11 mouse cellular contexts compared by ENCODE assay signal in the genomic region with DNA sequence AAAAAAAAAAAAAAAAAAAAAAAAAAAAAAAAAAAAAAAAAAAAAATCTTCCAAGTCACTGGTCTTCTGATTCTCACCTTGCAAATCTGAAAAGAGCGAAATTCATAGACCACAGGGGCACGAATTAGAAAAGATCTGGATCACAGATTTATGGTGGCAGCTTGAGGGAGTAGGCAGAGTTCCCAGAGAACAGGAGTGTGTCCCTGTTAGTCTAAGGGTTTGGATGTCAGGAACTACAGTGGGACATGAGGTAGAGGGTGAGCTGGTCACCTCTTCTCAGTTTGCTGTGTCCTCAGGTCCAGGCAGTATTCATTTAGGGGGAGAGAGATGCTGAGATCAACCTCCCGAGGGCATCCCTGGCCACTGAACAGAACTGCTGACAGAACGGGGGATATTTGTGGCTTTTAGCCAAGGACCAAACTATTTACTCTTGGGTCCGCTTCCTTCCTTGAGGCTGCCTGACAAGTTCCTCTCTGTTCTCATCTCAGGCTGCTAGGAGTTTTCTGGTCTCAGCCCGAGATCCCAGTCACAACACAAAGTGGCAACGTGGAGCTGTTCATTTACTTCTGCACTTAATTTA.
DNase-seq lines count a peak whose midpoint lies in the region; ATAC-seq lines count a peak whose summit lies in the region.
"Had no signal": no experiment of that assay in that cellular context is flagged by ENCODE, and none has a peak within 500 bp of the region (broad histone marks: within the 10 kb centered on the region; RNA-seq: fewer than 3 reads in every experiment).

No protein-coding gene starts in this region.

- no peak overlapping the region; the same call in 1 of the 2 replicates for H3K9ac ChIP-seq in heart, embryonic 12.5 days

- H3K27me3 ChIP-seq in heart, embryonic 12.5 days (replicated peaks): no peaks in the 10 kb centered on the region
- no peaks in the 10 kb centered on the region for H3K27me3 ChIP-seq in megakaryocyte, embryonic 14.5 days (replicated peaks)

- H3K27ac ChIP-seq in heart, embryonic 12.5 days (ENCODE audit: poor library complexity, severe bottlenecking): no peak overlapping the region; the same call in 1 of the 2 replicates

- H3K9me3 ChIP-seq in heart, embryonic 12.5 days (replicated peaks): no peaks in the 10 kb centered on the region
- no peaks in the 10 kb centered on the region for H3K9me3 ChIP-seq in megakaryocyte, embryonic 14.5 days

- no peak for DNase-seq in heart, postnatal 4 days
- DNase-seq in kidney, postnatal 10 days: peak; percentile 33
- peak; percentile 42 for DNase-seq in lung, postnatal 36 days
- DNase-seq in spleen, postnatal 4 days (ENCODE audit: low spot score in 2 of 2): no peak
- DNase-seq: adrenal gland, postnatal 25 days; cerebellum, adult 8-10 months; thymus, postnatal 36 days had no signal

- ATAC-seq in heart, embryonic 12.5 days (ENCODE audit: insufficient number of reproducible peaks, low FRiP score): no peak
- no peak for ATAC-seq in megakaryocyte, adult 5-6 weeks (ENCODE audit: poor library complexity, severe bottlenecking)
- ATAC-seq in granulocyte monocyte progenitor cell, adult 5-6 weeks (replicated peaks; ENCODE audit: poor library complexity, severe bottlenecking): no peak

- H3K4me1 ChIP-seq in heart, embryonic 12.5 days (replicated peaks): peaks cover 77% of the 10 kb centered on the region
- peaks cover 94% of the 10 kb centered on the region for H3K4me1 ChIP-seq in megakaryocyte, embryonic 14.5 days

- H3K36me3 ChIP-seq in heart, embryonic 12.5 days: no peaks in the 10 kb centered on the region
- H3K36me3 ChIP-seq in megakaryocyte, embryonic 14.5 days (replicated peaks; ENCODE audit: low read length): no peaks in the 10 kb centered on the region

- H3K4me2 ChIP-seq in heart, embryonic 12.5 days: peak overlapping the region; percentile 20; the same call in 1 of the 2 replicates

- no peak overlapping the region for H3K4me3 ChIP-seq in heart, embryonic 12.5 days
- peak overlapping the region; percentile 71 for H3K4me3 ChIP-seq in megakaryocyte, embryonic 14.5 days (replicated peaks)

- WGBS in heart, embryonic 12.5 days: 39% methylated on average over 7 of the region's 7 CpGs

Comparison
In these comparisons a context has a peak if more than half of its experiments do, and no peak if none do; other contexts are left out.
1. DNase-seq: peak in kidney, postnatal 10 days (single experiment) and lung, postnatal 36 days (single experiment); none in heart, postnatal 4 days (single experiment) and spleen, postnatal 4 days (0 of 2).